Mouse (Mus musculus): Measurements from ENCODE around the gene Gm17387. TPM values are rescaled to one million over a fixed set of nuclear protein-coding genes. Genes with fewer than 3 reads are reported as not detected.
A peak's percentile ranks its signal among the peaks of the same experiment; 100 is the strongest.

Gene Gm17387
- polyA plus RNA-seq, 1 experiment from 2014 or later = not detected

DNA sequence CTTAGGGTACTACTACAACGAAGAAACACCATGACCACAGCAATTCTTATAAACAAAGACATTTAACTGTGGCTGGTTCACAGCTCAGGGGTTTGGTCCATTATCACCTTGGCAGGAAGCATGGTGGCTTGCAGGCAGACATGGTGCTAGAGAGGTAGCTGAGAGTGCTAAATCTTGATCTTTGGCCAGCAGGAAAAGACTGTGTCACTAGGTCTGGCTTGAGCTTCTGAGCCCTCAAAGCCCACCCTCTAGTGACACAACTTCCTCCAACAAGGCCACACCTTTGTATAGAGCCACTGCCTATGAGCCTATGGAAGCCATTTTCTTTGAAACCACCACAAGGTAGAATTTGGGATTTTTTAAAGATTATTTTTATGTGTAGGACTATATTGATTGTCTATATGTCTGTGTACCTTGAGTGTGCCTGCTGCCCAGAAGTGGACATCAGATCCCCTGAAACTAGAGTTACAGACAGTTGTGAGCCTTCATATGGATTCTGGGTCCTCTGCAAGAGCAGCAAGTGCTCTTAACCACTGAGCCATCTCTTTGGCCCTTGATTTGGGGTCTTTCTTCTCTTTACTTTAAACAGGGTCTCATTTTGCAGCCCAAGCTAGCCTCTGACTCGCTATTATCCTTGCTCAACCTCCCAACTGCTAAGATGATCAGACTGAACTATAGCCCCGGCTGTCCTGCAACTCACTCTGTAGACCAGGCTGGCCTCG, 10.6 kb downstream of the Gm17387 start:
- H3K27ac ChIP-seq (ENCODE audit: low read depth) = no peak overlapping the region
- ATAC-seq (replicated peaks; ENCODE audit: low FRiP score, low TSS enrichment, low read depth) (no peak), DNase-seq (ENCODE audit: low spot score) (no peak)
- no peaks in the 10 kb centered on the region for H3K27me3 ChIP-seq (replicated peaks; ENCODE audit: control insufficient read depth, insufficient read depth, low read length)
- no peaks in the 10 kb centered on the region for H3K36me3 ChIP-seq (ENCODE audit: control insufficient read depth, insufficient read depth, low read length)
- no peak overlapping the region for H3K4me2 ChIP-seq (ENCODE audit: low read length)
- 88% methylated on average over 4 of the region's 4 CpGs for WGBS
- no peak overlapping the region for H3K9ac ChIP-seq (ENCODE audit: low read length)
- no peak overlapping the region for H3K4me3 ChIP-seq (ENCODE audit: low read depth, low read length)
- peaks cover 14% of the 10 kb centered on the region for H3K4me1 ChIP-seq (replicated peaks; ENCODE audit: control insufficient read depth, insufficient read depth, low read length)
- no peaks in the 10 kb centered on the region for H3K9me3 ChIP-seq (ENCODE audit: control insufficient read depth, low read length)

DNA sequence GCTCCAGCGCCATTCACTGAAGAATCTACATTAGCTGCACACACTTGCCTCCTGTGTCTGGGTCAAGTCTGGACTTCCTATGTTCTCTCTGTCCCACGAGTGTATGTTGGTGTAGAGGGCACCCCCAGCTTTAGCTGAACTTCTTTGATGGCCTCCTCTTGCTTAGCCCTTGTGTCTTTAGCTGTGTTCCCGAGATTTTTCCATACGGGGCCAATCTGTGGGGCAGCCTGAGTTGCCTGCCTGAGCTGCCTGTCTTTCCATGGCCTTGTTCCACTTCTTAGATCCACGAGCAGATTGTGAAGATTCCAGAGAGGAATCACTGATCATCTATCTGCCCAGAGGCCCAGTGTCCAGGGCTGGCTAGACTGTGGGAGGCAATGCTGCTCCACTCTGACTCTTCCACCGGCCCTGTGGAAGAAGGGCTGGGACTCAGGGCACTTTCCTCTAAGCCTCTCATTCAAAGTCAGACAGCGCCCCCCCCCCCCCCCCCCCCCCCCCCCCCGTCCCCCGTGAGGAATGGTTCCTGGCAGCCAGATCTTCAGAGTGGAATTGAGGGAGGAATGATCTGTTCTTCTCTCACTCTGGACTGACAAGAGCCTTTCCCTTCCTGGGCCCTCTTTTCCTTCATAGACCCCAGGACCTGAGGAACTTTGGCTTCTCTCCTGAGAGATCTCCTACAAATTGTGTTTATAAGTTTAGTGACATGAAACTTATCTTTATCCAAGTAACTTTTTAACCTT, 12.1 kb downstream of the Gm17387 start:
- 19% methylated on average over 6 of the region's 9 CpGs for WGBS
- Histone ChIP-seq H3K27ac (ENCODE audit: low read depth) (peak overlapping the region; percentile 97), H3K4me2 (ENCODE audit: low read length) (peak overlapping the region; percentile 29; the same call in 1 of the 2 replicates)

DNA sequence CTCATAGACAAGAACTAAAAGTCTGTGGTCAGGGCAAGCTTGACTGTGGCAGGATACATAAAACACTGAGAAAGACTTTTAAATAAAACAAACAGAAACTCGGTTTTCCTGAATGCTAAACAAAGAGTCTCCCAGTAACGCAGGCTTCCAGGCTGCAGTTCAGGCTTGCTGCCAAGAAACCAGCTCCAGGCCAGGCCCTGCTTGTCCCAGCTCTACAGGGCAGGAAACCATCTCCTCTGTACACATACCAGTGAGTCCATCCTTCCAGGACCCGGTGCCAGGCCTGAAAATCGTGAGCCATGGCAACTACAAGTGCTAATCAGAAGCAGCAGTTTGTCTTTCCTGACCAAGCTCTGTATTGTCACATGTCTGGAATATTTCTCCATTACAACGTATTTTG, 12.7 kb downstream of the Gm17387 start:
- Histone ChIP-seq H3K4me3 (ENCODE audit: low read depth, low read length) (no peak overlapping the region), H3K9ac (ENCODE audit: low read length) (no peak overlapping the region), H3K27me3 (replicated peaks; ENCODE audit: control insufficient read depth, insufficient read depth, low read length) (no peaks in the 10 kb centered on the region), H3K4me1 (replicated peaks; ENCODE audit: control insufficient read depth, insufficient read depth, low read length) (peaks cover 14% of the 10 kb centered on the region), H3K9me3 (ENCODE audit: control insufficient read depth, low read length) (no peaks in the 10 kb centered on the region), H3K27ac (ENCODE audit: low read depth) (peak overlapping the region; percentile 97), H3K4me2 (ENCODE audit: low read length) (no peak overlapping the region), H3K36me3 (ENCODE audit: control insufficient read depth, insufficient read depth, low read length) (no peaks in the 10 kb centered on the region)
- ATAC-seq (replicated peaks; ENCODE audit: low FRiP score, low TSS enrichment, low read depth) (peak; percentile 70), DNase-seq (ENCODE audit: low spot score) (peak; percentile 79)
- 8% methylated on average over 5 of the region's 5 CpGs for WGBS

More for the DNA sequence above, 12.1 kb downstream of the Gm17387 start:
- no peaks in the 10 kb centered on the region for H3K9me3 ChIP-seq (ENCODE audit: control insufficient read depth, low read length)
- DNase-seq (ENCODE audit: low spot score) (peak; percentile 73), ATAC-seq (replicated peaks; ENCODE audit: low FRiP score, low TSS enrichment, low read depth) (peak; percentile 32)
- H3K9ac ChIP-seq (ENCODE audit: low read length) = peak overlapping the region; percentile 27; the same call in 1 of the 2 replicates
- no peaks in the 10 kb centered on the region for H3K27me3 ChIP-seq (replicated peaks; ENCODE audit: control insufficient read depth, insufficient read depth, low read length)
- H3K36me3 ChIP-seq (ENCODE audit: control insufficient read depth, insufficient read depth, low read length) = no peaks in the 10 kb centered on the region
- no peak overlapping the region for H3K4me3 ChIP-seq (ENCODE audit: low read depth, low read length)
- H3K4me1 ChIP-seq (replicated peaks; ENCODE audit: control insufficient read depth, insufficient read depth, low read length) = peaks cover 14% of the 10 kb centered on the region

DNA sequence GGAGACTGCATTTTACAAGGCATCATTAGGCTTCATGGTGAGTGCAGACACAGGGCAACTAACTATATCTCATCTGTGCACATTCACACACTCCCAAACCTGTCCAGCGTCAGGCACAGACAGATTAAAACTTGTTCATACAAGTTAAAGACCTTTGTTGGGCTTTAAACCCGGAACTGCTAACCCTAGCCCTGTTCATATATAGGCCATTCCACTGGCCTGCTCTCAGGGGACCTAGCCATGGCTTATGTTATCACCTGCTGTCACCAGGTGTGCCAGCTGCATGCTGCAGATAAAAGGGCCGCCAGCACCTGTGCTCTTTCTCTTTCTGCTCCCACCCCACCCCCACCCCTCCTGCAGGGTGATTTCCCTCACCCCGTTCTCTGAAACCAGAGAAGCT, 13.6 kb downstream of the Gm17387 start:
- Histone ChIP-seq H3K27ac (ENCODE audit: low read depth) (peak overlapping the region; percentile 59; the same call in 1 of the 2 replicates), H3K27me3 (replicated peaks; ENCODE audit: control insufficient read depth, insufficient read depth, low read length) (no peaks in the 10 kb centered on the region), H3K36me3 (ENCODE audit: control insufficient read depth, insufficient read depth, low read length) (no peaks in the 10 kb centered on the region), H3K9me3 (ENCODE audit: control insufficient read depth, low read length) (no peaks in the 10 kb centered on the region), H3K9ac (ENCODE audit: low read length) (no peak overlapping the region), H3K4me2 (ENCODE audit: low read length) (no peak overlapping the region), H3K4me1 (replicated peaks; ENCODE audit: control insufficient read depth, insufficient read depth, low read length) (peaks cover 19% of the 10 kb centered on the region), H3K4me3 (ENCODE audit: low read depth, low read length) (no peak overlapping the region)
- DNase-seq (ENCODE audit: low spot score) (no peak), ATAC-seq (replicated peaks; ENCODE audit: low FRiP score, low TSS enrichment, low read depth) (no peak)
- WGBS = 31% methylated on average over 4 of the region's 4 CpGs

DNA sequence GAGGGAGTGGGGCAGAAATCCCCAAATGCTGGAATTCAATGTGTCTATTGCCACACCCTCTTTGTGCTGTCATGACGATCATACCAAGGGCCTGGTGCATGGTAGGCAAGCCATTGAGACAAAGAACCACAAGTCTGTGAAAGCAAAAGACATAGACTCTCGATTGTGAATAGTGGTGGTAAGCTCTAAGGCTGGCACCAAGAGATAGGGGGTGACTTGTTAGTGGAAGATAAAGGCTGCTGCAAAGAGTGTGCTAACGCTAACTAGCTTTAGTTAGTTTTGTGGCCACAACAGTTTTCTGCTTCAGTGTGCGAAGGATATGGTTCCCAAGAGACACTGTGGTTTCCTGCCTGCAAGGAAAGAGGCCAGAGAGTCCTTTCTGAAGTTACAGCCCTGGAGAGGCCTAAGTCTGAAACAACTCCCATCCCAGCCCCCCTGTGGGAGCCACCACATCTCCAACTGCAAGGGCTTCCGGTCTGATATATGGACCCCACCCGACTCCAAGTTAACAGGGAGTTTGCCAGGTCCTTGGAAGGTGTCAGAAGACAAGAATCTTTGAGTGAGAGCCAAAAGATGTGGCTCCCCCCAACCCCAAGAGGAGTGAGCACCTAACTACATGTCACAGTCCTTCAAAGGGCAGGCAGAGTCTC, 18.1 kb downstream of the Gm17387 start:
- ATAC-seq (replicated peaks; ENCODE audit: low FRiP score, low TSS enrichment, low read depth) = no peak

DNA sequence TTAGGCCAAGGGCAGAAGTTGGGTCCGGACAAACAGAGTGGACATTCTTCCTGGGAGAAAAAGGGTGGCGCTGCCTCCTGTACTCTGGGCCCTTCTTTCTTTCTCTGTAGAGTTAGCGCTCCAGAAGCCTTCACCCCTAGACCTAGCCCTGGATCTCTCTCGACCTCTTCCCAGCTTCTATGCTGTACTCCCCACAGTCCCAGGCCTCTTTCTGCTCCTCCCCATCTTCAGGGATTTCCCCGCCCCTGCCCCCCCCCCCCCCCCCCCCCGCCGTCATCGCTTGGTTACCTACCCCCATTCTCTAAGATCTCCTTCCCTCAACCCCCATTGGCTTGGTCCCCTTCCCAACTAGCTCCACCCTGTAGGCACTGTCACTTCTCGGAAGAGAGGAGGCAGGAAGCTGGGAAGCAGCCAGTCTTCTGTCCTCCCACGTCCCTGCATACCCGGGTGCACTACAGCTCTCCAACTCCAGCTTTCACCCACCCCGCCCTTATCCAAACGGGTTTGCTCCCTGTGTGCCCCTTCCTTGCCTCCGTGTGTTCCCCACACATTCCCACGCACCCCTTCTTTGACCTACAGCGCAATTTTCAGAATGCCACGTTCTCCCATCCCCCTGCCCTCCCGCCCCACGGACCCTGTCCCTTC, 18.8 kb downstream of the Gm17387 start:
- 8% methylated on average over 14 of the region's 19 CpGs for WGBS
- Histone ChIP-seq H3K27me3 (replicated peaks; ENCODE audit: control insufficient read depth, insufficient read depth, low read length) (no peaks in the 10 kb centered on the region), H3K4me1 (replicated peaks; ENCODE audit: control insufficient read depth, insufficient read depth, low read length) (peaks cover 18% of the 10 kb centered on the region), H3K4me3 (ENCODE audit: low read depth, low read length) (peak overlapping the region; percentile 25), H3K27ac (ENCODE audit: low read depth) (peak overlapping the region; percentile 91), H3K9ac (ENCODE audit: low read length) (peak overlapping the region; percentile 27; the same call in 1 of the 2 replicates), H3K4me2 (ENCODE audit: low read length) (peak overlapping the region; percentile 71), H3K9me3 (ENCODE audit: control insufficient read depth, low read length) (no peaks in the 10 kb centered on the region), H3K36me3 (ENCODE audit: control insufficient read depth, insufficient read depth, low read length) (no peaks in the 10 kb centered on the region)
- DNase-seq (ENCODE audit: low spot score) = peak; percentile 80
- ATAC-seq (replicated peaks; ENCODE audit: low FRiP score, low TSS enrichment, low read depth) = peak; percentile 83

More for the DNA sequence above, 18.1 kb downstream of the Gm17387 start:
- no peak overlapping the region for H3K9ac ChIP-seq (ENCODE audit: low read length)
- no peaks in the 10 kb centered on the region for H3K9me3 ChIP-seq (ENCODE audit: control insufficient read depth, low read length)
- H3K27me3 ChIP-seq (replicated peaks; ENCODE audit: control insufficient read depth, insufficient read depth, low read length) = no peaks in the 10 kb centered on the region
- DNase-seq (ENCODE audit: low spot score) = peak; percentile 56
- H3K27ac ChIP-seq (ENCODE audit: low read depth) = peak overlapping the region; percentile 91
- H3K36me3 ChIP-seq (ENCODE audit: control insufficient read depth, insufficient read depth, low read length) = no peaks in the 10 kb centered on the region
- peak overlapping the region; percentile 28 for H3K4me2 ChIP-seq (ENCODE audit: low read length)
- no peak overlapping the region for H3K4me3 ChIP-seq (ENCODE audit: low read depth, low read length)
- WGBS = 60% methylated on average over 6 of the region's 6 CpGs
- H3K4me1 ChIP-seq (replicated peaks; ENCODE audit: control insufficient read depth, insufficient read depth, low read length) = peaks cover 22% of the 10 kb centered on the region

DNA sequence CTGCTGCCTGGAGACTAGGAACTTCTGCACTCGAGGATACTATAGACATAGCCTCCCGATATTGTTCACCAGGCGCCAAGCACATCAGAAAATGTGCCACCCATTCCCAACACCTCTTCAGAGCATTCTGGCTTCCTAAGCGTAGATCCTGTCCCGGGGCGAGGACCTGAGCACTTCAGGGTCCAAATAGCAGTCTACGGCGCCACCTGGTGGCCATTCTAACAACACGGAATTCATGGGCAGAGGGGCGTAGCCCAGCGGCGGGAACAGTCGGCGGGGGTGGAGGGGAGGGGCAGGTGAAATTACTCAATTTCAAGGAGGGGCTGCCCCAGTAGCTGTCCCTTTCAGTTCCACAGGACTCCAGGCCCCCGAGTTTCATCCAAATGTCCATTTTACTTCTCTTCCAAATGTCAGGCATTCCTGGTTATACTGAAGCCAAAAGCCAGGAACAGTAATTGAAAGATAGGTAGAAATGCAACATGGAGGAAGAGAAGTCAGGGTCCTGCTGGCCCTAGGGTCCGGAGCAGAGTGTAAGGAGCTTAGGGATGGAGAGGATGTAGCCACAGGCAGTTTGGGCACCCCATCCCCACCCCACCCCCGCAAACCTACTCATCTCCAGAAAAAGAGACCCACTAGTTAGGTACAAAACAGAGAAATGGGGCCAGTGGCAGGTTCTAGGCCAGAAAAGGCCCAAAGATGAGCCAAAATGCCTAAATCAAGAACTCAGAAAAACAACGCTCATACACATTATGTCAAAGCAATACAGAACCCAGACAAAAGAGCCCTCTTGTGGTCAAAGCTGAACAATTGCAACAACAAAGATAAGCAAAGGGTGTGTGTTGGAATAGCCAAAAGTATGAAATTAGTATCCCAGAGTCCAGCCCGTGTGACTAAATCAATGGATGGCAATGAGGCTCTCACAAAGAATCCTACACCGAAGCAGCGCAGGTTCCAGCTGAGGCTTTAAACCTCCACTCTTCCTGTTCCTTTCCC, 19.6 kb downstream of the Gm17387 start:
- peak overlapping the region; percentile 27; the same call in 1 of the 2 replicates for H3K9ac ChIP-seq (ENCODE audit: low read length)
- peak overlapping the region; percentile 71 for H3K4me2 ChIP-seq (ENCODE audit: low read length)
- 11% methylated on average over 21 of the region's 21 CpGs for WGBS
- ATAC-seq (replicated peaks; ENCODE audit: low FRiP score, low TSS enrichment, low read depth) (peak; percentile 92), DNase-seq (ENCODE audit: low spot score) (peak; percentile 94)
- H3K36me3 ChIP-seq (ENCODE audit: control insufficient read depth, insufficient read depth, low read length) = no peaks in the 10 kb centered on the region
- H3K4me1 ChIP-seq (replicated peaks; ENCODE audit: control insufficient read depth, insufficient read depth, low read length) = peaks cover 11% of the 10 kb centered on the region
- H3K27ac ChIP-seq (ENCODE audit: low read depth) = peak overlapping the region; percentile 91
- H3K9me3 ChIP-seq (ENCODE audit: control insufficient read depth, low read length) = no peaks in the 10 kb centered on the region
- no peaks in the 10 kb centered on the region for H3K27me3 ChIP-seq (replicated peaks; ENCODE audit: control insufficient read depth, insufficient read depth, low read length)
- H3K4me3 ChIP-seq (ENCODE audit: low read depth, low read length) = peak overlapping the region; percentile 25
